Mouse (Mus musculus): ENCODE data around the gene Slc22a30.

DNA sequence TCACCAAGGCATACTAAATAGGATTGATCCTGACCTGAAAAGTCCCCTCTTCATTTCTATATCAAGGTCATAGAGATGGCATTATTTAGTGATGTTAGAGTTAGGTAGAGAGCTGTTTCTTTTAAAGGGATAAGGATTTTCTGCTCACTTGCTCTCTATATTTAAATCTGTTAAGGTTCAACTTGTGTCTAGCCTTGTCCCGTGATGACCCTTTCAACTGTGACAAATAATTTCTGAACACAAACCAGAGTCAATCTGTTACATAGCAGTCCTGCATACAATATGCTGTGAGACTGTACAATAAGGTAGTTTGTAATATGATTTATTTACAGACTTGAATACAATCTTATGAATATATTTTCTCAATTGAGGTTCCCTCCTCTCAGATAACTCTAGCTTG is 42.6 kb upstream of the Slc22a30 start:
- no peak for TF ChIP-seq POLR2A (IDR thresholded peaks at IDR 0.05; ENCODE audit: insufficient read depth, low read depth, low read length)
- no peak for TF ChIP-seq EP300 (IDR thresholded peaks at IDR 0.05; ENCODE audit: insufficient read depth, low read depth, low read length)
